Mouse (Mus musculus) splenic B cell, adult 2 months (primary cell): ENCODE measurements around the gene Shc3.

Experiments used
- DNase-seq: peaks from one replicate; pipeline ENCODE4 v3.0.0-alpha.2; 2011; ENCODE audit warnings: low read depth, low spot score
- H3K27me3 ChIP-seq: 2 replicates; pipeline ENCODE4 v1.6.1; 2012; ENCODE audit warnings: mild to moderate bottlenecking, low read length, moderate library complexity, mixed read lengths; ENCODE audit not compliant: control insufficient read depth, poor library complexity, insufficient read depth, severe bottlenecking
- H3K36me3 ChIP-seq: 2 replicates; pipeline ENCODE4 v1.6.1; 2012; ENCODE audit warnings: mild to moderate bottlenecking, low read length, moderate library complexity, mixed read lengths; ENCODE audit not compliant: control insufficient read depth, poor library complexity, insufficient read depth, severe bottlenecking

The Shc3 gene

DNA sequence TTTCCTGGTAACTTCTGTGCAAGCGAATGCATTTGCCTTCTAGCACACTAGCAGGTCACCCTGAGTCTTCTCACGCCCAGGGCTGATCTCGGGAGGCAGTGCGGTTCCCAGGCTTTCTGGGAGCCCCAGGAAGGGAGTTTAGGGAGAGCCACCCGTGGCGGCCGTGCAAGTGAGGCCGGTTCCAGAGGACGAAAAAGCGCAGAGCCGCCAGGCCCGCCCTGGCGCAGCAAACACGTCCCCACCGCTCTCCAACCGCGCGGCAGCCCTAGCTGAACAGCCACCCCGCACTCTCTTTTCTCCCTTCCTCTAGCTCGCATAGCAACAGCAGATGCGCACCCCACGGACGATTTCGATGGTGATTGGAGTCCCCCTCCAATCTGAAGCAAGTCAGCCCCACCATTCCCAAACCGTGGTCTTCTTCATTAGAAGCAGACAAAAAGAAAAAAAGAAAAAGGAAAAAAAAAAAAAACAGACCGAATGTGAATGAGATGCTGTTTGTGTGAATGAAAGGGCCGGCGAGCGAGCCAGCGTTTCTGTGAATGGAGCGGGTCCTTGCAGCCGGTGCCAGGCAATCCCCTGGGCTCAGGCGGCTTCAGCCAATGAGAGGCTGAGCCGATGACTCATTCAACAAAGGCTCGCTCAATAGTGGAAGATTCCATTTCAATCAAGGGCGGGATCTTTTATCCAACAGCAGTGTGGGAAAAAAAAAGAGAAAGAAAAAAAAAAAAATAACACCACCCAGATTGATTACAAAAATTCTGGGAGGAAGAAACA is at the start of gene Shc3:
Gene Shc3, minus strand, starts transcription at position 509 of the 774 bp plus-strand sequence.
- DNase-seq = no peak
- H3K36me3 ChIP-seq = no peaks in the 10 kb centered on the region
- H3K27me3 ChIP-seq = no peaks in the 10 kb centered on the region; the same call in 1 of the 2 replicates

GRCm38 (mm10) chr13:51618602-51619001 is 49.4 kb upstream of the Shc3 start:
- no peak for DNase-seq
- H3K36me3 ChIP-seq = 0 out of 2 replicates have a peak, but pooled peaks cover 2% of the 10 kb centered on the region
- H3K27me3 ChIP-seq = no peaks in the 10 kb centered on the region; the same call in 1 of the 2 replicates

DNA sequence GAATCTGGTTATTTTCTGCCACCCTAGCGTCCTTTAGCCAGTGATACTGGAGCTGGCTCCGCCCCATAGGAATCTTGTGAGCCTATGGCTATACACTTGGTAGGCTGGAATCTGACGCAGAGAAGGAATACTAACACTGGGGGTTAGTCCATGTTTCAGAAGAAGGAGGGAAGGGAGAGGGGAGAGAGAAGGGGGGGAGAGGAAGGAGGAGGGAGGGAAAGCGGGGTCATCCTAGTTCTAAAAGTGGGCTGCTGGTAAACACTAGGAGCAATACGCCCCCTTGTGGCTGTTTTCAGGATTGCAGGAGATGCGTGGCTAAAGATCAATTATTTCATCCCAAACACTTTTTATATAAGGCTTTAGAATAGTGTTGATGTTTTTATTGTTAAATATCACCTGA is 48.6 kb upstream of the Shc3 start:
- Histone ChIP-seq H3K27me3 (no peaks in the 10 kb centered on the region; the same call in 1 of the 2 replicates), H3K36me3 (0 out of 2 replicates have a peak, but pooled peaks cover 2% of the 10 kb centered on the region)
- peak; percentile 69 for DNase-seq

GRCm38 (mm10) chr13:51617306-51617705 is 48.1 kb upstream of the Shc3 start:
- Histone ChIP-seq H3K36me3 (0 out of 2 replicates have a peak, but pooled peaks cover 2% of the 10 kb centered on the region), H3K27me3 (no peaks in the 10 kb centered on the region; the same call in 1 of the 2 replicates)
- no peak for DNase-seq

DNA sequence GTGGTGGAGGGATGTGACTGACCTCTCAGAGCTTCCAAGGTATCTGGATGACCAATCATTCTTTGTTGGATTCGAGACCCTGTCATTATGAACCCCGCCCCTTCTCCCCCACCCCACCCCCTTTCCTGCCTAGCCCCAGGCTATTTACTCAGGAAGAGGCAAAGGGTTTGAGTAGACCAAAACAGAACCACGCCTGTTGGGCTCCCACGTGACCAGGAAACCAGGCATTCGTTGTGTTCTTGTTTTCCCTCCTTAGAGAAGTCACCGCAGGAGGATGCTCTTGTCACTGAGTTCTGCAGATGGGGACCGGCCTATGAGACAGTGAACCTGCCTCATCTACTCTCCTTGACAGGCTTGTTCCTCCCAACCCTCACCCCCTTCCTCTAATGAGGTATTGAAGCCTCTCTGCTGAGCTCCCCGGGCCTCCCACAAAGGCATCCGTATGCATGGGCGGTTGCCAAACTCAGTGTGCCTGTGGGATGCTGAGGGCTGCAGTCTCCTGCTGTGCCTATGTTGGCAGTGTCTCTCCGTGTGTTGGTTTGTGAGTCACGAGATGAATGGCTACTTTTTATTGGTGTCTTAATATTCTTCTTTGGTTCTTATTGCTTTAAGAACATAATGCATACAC is 47.3 kb upstream of the Shc3 start:
- Histone ChIP-seq H3K27me3 (no peaks in the 10 kb centered on the region; the same call in 1 of the 2 replicates), H3K36me3 (0 out of 2 replicates have a peak, but pooled peaks cover 2% of the 10 kb centered on the region)
- DNase-seq = no peak

DNA sequence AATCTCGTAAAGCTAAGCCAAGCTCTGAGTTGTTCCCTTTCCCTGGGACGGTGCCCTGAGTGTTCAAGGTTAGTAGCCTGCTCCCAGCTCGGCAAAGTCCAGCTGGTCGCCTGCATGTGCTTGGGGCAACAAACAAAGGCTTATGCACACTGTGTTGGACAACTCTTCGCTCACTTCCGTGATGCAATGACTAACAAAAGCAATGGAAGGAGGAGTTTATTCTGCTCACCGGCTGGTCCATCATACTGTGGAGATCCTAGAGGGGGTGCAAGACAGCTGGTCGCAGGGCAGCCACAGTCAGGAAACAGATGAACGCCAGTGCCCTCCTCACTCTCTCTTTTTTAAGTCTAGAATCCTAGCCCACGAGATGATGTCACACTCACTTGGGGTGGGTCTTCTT is 46.6 kb upstream of the Shc3 start:
- DNase-seq = no peak
- 0 out of 2 replicates have a peak, but pooled peaks cover 2% of the 10 kb centered on the region for H3K36me3 ChIP-seq
- H3K27me3 ChIP-seq = no peaks in the 10 kb centered on the region; the same call in 1 of the 2 replicates

DNA sequence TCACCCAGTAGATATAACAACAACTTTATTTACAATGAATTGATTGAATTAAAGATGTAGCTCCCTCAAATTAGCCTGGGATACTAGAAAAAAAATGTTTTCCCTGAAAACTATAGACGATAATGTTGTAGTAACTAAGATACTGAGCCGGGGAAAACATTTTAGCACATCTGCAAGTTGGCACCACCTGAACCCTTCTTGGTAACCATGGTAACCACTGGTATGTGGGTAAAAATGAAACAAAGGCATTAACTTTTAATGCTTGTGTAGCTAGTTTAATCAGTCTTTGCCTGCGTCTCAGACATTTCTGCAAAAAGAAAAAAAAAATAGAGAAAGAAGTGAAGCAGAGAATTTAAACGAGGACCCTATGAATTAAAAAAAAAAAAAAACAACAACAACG is 42.3 kb upstream of the Shc3 start:
- Histone ChIP-seq H3K36me3 (no peaks in the 10 kb centered on the region), H3K27me3 (no peaks in the 10 kb centered on the region)
- no peak for DNase-seq

DNA sequence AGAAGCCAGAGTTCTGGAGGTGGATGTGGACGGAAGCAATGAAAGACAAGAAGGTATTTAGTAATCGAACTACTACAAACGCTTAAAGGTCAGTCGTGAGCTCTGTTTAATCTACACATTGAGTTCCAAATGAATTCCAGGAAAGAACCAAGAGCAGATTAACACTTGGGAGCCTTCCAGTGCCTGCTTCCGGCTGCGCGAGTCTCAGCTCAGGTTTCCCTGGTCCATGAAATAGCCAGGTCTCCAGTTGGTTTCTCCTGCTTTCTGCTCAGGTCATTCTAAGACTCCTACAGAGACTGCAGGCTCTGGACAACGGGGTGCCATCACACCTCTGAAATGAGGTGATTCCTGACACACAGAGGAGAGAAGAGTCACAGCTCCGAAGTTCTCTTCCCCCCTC is 41.8 kb upstream of the Shc3 start:
- no peaks in the 10 kb centered on the region for H3K36me3 ChIP-seq
- no peaks in the 10 kb centered on the region for H3K27me3 ChIP-seq
- DNase-seq = no peak

DNA sequence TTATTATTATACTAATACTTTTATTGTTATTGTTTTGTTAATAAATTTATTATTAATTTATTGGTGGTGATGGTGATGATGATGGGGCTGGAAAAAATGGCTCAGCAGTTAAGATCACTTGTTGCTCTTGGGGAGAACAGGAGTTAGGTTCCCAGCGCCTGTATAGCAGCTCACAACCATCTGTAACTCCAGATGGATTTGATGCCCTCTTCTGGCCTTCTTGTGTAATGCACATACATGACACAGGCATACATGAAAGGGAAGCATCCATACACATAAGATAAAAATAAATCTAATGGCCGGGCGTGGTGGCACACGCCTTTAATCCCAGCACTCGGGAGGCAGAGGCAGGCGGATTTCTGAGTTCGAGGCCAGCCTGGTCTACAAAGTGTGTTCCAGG is 40.0 kb upstream of the Shc3 start:
- no peaks in the 10 kb centered on the region for H3K36me3 ChIP-seq
- DNase-seq = peak; percentile 22
- H3K27me3 ChIP-seq = no peaks in the 10 kb centered on the region

DNA sequence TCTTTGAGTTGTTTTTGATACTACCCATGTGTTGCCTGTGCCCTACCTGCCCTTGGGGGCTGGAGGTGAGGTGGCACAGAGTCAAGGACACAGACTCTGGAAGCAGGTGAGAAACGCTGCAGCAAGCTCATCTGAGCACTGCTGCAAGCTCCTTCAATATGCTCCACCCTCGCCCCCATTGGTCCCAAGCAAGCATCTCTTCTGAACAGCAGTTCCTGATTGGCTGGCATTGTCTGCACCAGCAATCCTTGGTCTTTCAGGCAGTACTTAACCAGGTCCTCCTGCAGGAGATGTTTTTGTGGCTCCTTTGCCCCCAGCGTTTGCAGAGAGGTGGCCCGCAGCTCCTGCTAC is 34.6 kb upstream of the Shc3 start:
- Histone ChIP-seq H3K27me3 (no peaks in the 10 kb centered on the region), H3K36me3 (no peaks in the 10 kb centered on the region)
- DNase-seq = no peak

DNA sequence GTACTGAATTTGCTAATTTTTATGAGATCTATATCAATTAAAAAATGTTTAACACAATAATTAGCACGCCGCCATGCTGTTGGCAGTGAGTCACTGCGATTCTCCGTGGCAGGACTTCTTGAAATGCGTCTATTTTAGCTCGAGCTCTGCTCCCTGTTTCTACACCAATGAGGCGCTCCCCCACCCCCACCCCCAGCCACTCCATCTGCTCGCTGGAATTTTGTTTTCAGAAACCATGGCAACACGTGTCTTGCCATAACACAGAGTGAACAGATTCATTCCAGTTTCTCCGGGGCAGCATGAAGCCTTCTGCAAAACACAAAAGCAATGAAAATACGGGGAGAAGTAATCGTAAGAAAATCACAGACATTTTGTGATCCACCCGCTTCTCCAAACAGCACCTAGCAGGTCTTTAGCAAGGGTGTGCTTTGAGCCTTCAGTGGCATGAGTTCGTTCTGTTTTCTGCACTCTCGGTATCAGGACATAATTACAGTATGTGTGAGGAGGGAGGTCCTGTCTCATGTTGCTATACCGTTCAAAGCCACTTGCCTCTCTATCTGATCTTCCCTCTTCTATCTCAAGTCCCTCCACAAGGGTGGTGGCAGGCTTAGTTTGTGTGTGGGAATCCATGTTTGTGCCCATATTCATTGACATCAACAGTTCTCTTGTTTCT is 34.1 kb upstream of the Shc3 start:
- Histone ChIP-seq H3K27me3 (no peaks in the 10 kb centered on the region), H3K36me3 (no peaks in the 10 kb centered on the region)
- DNase-seq = no peak

- no peak for DNase-seq
Observed at GRCm38 (mm10) chr13:51602764-51603163, 33.5 kb upstream of the Shc3 start.

DNA sequence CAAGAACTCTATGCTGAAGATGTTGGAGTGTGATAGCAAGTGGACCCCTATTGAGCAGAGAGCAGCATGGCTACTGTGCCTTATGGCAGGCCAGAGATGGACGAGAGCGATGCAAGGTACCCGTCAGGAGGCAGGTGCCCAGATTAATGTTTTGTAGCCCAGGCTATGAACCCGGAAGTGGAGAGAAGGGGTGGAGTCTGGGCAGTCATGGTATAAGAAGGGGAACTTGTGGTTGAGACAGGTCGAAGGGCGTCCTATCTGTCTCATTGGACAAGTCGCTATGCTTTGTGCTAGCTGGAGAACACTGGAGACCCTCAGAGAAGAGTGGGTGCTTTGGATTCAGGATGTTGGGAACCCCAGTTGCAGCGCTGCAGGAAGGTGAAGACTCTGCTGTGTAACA is 30.9 kb upstream of the Shc3 start:
- H3K27me3 ChIP-seq = no peaks in the 10 kb centered on the region
- no peaks in the 10 kb centered on the region for H3K36me3 ChIP-seq
- peak; percentile 10 for DNase-seq

More at GRCm38 (mm10) chr13:51602764-51603163, 33.5 kb upstream of the Shc3 start:
- H3K27me3 ChIP-seq = no peaks in the 10 kb centered on the region
- no peaks in the 10 kb centered on the region for H3K36me3 ChIP-seq

DNA sequence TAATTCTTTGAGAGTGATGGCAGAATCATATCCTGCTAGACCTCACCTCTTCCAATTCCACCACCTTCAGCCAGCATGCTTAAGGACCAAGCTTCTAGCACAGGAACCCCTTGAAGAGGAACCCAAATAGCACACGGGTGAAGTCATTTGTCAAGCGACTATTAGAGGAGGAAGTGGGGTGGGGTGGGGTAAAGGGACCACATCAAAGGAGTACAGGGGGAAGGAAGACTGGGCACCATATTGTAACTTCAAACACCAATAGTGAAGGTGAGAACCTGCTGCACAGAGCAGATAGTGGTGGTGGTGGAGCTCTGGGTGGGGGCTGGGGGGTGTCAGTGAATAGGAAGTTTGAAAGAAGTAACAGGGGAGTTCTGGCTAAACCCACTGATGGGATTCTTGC is 28.8 kb upstream of the Shc3 start:
- DNase-seq = no peak
- H3K27me3 ChIP-seq = no peaks in the 10 kb centered on the region; the same call in 1 of the 2 replicates
- H3K36me3 ChIP-seq = no peaks in the 10 kb centered on the region

DNA sequence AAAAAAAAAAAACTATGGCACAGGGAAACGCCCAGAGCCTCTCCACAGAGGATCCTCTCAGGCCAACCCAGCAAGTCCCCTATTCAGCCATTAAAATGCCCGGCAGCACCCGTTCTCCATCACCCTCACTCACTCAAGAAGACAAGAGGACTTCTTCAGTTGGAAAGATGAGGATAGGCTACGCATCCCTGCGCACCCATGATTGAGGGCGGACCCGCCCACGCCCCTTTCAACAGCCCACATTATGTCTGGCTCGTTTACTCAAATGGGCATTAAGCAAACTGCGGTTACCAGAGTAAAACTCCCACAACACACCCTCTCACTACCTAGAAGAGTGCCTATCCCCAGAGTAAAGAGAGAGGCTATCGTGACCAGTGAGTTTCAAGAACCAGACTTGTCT is 26.2 kb upstream of the Shc3 start:
- Histone ChIP-seq H3K36me3 (no peaks in the 10 kb centered on the region), H3K27me3 (no peaks in the 10 kb centered on the region; the same call in 1 of the 2 replicates)
- no peak for DNase-seq
